Mouse (Mus musculus) adrenal gland, adult 8-10 months (tissue): ENCODE measurements around the gene Kdm7a. TPM values are rescaled to one million over a fixed set of nuclear protein-coding genes. Genes with fewer than 3 reads are reported as not detected.

Experiments
- DNase-seq: peaks from one replicate; pipeline ENCODE4 v3.0.0; 2022
- total RNA-seq, 4 experiments: library from RNA; stranded (reverse); gene quantifications; 2 replicates each; pipeline ENCODE4 v1.2.4; 2022

Gene Kdm7a
- total RNA-seq, 4 experiments from 2014 or later: 13.5 to 18.7 (median 16.4) TPM

- peak; percentile 31 for DNase-seq
Measured at GRCm38 (mm10) chr6:39205650-39206580, 674 bp downstream of the Kdm7a start.

- peak; percentile 73 for DNase-seq
Measured at GRCm38 (mm10) chr6:39205064-39205649, 1.4 kb downstream of the Kdm7a start.

GRCm38 (mm10) chr6:39204444-39204843 lies 2.1 kb downstream of the Kdm7a start:
- DNase-seq: no peak

DNA sequence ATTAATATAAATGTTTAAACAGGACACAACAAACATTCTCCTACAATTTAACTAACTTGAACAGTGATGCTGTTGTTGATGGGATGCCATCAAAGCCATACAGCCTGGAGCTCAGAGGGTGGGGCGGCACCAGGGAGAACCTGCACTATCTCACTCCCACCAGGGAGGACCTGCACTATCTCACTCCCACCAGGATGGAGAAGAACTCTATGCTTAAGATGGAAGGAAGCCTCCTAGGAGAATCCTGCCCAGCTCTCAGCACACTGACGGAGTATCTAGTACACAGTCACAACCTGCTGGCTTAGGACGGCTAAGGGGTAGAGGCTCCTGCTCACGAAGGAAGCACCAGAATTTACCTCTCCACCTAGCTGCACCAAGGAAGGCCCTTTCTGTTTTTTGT lies 3.4 kb downstream of the Kdm7a start:
- no peak for DNase-seq

DNA sequence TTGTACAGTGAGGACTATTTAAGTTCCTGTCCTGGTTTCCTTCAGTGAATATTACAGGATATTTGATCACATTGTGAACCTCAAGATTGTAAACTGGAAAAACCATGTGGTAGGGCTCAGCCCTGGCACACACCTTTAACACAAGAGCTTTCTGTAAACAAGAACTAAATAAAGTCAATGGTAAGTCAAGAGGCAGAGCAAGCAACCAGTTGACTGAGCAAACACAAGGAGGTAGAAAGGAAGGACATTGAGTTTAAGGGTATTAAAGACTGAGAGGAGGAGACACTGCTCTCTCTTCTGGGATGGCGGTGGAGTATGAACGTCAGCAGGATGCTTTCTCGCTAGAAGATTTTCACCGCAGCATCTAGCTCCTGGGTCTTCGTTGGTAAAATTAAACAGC lies 13.6 kb downstream of the Kdm7a start:
- no peak for DNase-seq

DNA sequence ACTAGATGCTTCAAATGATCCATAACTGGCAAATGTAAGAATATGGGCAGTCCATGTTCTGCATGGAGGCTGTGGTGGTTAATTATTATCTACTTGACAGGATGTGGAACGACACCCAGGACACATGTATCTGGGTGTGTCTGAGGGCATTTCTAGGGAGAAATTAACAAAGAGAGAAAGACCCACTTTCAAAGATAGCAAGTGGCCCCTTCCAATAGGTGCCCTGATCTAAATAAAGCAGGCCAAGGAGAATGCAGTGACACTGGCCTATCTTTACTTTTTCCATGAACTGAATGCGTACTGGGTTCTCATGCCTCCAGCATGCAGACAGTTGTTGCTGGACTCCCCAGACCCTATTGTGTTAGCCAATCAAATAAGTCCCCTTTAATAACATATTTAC lies 15.1 kb downstream of the Kdm7a start:
- no peak for DNase-seq

- DNase-seq: no peak
Measured at GRCm38 (mm10) chr6:39187227-39187626, 19.4 kb downstream of the Kdm7a start.

DNA sequence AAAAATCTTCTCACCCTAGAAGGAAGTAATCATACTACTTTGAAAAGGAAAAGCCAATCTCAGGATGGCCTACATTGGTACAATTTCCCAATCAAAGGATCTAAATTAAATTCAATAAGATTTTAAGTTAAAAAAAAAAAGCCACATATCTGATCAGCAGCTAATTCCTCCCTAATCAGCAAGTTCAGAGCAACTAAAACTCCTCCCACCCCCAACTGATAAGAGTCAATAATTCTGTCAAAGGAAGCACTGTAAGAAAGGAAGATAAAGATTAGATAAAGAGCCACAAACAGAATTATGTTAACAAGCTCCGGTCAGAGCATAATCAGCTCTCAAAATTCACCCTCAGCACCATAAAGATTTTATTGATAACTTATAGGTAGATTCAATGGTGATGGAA lies 37.5 kb downstream of the Kdm7a start:
- DNase-seq: no peak

DNA sequence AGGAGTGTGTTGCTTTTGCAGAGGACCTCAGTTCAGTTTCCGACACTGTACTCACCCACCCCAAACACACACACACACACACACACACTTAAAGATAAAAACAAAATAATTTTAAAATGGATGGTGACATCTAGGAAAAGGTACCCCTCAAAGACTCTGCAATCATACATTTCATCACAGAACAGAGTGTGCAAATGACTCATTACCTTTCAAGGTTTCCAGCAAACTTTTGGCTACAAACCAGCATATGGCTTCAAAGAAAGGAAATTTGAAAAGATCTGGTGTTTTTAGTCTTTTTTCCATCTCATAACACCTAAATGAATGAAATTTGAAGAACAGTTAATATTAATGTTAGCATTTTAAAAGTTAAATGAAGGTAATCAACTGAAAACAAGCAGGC lies 41.7 kb downstream of the Kdm7a start:
- no peak for DNase-seq

- no peak for DNase-seq
Measured at GRCm38 (mm10) chr6:39161975-39162374, 44.6 kb downstream of the Kdm7a start.

DNA sequence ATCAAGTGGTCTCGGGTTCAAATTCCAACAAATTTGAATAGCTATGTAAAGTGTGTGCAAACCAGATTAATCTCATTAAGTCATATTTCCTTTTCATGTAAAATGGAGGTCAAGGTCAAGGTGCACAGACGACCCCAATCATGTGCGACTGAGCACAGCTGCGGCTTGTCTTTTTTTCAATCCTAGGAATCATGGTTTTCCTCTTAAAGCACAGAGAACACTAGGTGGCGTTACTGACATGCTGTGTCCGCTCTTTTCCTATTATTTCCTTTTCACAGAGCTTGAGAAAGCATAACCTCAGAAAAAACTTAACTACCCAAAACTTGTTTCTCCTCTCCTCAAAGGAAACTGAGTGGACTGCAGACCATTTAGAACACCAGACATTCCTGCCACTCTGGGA lies 60.5 kb downstream of the Kdm7a start:
- no peak for DNase-seq

DNA sequence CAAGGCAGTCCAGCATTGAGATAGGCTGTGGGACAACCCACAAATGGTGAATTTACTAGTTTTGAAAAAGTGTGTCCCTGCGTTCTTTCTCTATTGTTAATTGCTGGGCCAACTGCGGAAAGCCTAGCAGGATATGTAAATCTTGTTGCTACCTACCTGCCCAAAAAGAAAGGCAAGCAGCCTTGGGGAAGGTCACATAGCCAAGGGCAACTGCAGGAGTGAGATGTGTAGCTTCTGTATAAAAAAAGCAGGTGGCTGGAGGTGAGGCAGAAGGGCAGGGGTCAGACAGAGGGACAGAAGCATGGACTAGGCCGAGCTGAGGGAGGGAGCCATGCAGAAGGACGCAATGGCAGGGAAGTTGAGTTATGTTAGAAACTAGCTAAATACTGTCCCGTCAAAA lies 74.0 kb downstream of the Kdm7a start:
- no peak for DNase-seq

GRCm38 (mm10) chr6:39131480-39131879 lies 75.1 kb downstream of the Kdm7a start:
- no peak for DNase-seq

DNA sequence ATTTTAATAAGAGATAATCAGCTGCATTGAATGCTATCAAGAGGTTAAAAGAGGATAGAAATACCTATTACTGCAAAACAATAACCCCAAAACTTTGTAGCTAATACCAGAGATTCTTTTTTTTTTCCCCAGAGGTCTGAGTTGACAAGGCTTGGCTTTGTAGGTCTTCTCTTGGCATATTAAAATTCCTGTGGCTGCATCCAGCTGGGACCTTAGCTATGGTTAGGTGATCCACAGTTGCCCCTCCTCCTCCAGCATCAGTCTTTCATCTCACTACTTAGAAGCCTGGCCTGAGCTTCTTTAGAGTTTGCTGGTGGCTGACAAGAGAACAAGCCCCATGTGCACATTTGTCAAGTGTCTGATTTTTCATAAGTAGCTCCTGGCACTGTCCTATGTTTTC lies 81.9 kb downstream of the Kdm7a start:
- no peak for DNase-seq

- DNase-seq: no peak
Measured at GRCm38 (mm10) chr6:39120685-39121084, 85.9 kb downstream of the Kdm7a start.

DNA sequence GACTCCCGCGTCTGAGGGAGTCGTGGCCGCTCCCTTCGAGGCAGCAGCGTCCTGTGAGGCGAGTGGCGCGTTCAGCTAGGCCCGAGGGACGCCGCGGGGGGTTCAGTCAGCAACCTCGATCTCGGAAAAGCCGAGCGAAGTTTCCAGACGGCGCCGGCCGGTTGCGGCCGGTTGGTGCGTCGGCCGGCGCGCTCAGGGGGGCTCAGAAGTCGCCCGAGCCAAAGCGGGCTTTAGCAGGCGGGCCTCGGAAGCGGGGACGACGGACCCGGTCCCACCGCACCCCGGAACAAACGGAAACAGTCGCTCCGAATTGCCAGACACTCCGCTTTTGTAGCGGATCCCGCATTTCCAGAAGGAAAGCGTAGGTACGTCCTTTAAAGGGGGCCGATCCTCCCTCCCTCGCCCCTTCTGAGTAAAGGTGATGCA lies 88.1 kb downstream of the Kdm7a start:
- DNase-seq: no peak

GRCm38 (mm10) chr6:39117584-39118455 lies 88.8 kb downstream of the Kdm7a start, which contains the start of gene Parp12:
Gene Parp12, minus strand, starts transcription at chr6:39118349.
- peak; percentile 74 for DNase-seq

DNA sequence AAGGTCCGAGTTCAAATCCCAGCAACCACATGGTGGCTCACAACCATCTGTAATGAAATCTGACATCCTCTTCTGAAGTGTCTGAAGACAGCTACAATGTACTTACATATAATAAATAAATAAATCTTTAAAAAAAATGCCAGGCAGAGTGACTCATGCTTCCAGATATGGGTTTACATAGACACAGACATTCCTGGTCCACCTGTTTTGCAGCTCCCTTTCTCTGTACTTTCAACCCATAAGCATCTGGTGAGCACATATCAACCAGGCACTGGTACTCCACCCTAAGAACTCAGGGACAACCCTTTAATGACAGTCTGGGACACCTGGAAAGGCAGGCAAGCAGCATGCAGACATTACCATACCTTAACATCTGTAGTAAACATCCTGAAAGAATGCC lies 91.2 kb downstream of the Kdm7a start:
- DNase-seq: no peak

DNA sequence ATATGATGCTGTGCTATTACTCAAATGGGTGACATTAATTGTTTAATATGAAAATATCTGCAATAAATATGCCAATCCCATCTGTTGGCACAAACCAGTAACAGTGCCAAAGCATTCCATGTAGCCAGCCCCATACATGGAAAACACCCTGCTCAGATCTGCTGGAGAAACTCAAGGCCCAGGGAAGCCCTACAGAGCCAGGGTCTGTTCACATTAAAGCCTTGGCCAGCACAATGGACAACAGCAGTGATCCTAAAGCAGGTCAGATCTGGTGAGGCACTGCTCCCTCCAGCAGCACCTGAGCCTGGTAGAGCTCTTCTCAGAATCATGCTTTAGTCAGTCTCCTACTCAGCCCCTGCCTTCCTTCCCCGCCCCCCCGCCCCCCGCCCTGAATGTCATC lies 93.4 kb downstream of the Kdm7a start:
- DNase-seq: no peak

DNA sequence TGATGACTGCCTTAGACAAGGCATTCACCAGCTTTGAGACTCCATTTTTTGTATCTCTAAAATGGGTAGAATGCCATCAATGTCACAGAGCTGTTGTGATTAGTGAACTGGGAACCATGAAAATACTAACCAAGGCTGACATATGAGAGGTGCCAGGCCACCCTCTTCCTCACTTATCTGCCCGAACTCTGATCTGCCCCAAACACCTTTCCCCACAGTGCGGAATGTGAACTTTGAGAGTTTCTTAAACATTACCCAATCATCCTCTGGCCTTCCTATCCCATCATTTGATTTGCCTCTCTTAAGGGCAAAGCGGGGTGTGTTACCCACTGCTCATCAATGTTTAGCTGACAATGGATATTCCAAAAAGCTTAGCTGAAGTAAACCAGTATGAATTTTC lies 93.9 kb downstream of the Kdm7a start:
- DNase-seq: no peak

DNA sequence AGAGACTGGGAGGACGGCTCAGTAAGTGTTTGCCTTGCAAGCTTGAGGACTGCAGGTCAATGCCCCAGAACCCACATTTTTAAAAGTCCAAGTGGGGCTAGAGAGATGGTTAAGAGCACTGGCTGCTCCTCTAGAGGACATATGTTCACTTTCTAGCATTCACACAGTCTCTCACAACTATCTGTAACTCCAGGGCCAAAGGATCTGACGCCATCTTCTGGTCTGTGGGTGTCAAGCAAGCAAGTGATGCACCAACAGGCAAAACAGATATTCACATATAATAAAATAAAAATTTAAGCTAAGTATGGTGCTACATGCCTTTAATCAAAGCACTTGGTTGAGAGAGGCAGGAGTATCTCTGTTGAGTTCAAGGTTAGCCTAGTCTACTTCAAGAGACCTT lies 99.8 kb downstream of the Kdm7a start:
- no peak for DNase-seq

DNA sequence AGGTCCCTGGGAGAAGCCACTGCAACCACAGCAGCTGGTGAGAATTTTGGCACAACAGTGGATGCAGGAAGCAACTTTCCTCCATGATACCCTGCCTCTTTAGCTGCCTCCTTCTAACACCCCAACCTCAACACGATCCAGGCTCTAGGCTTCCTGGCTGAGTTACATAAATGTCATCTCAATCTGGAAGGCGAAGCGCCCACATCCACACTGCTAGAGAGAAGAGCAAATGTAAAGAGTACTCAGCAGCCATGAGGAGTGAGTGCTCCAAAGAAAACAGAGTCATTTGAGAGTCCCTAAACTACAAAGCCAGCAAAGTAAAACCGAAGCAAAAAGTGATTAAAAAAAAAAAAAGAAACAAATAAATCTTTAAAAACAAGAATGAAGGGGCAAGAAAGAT lies 102.0 kb downstream of the Kdm7a start:
- no peak for DNase-seq
